Mouse (Mus musculus): ENCODE measurements around the gene Fzd9.
"Not testable (repeated sequence)": the region's sequence is repeated elsewhere in the genome, so short reads cannot be mapped to it uniquely, and the experiment has no call there.

Gene Fzd9

DNA sequence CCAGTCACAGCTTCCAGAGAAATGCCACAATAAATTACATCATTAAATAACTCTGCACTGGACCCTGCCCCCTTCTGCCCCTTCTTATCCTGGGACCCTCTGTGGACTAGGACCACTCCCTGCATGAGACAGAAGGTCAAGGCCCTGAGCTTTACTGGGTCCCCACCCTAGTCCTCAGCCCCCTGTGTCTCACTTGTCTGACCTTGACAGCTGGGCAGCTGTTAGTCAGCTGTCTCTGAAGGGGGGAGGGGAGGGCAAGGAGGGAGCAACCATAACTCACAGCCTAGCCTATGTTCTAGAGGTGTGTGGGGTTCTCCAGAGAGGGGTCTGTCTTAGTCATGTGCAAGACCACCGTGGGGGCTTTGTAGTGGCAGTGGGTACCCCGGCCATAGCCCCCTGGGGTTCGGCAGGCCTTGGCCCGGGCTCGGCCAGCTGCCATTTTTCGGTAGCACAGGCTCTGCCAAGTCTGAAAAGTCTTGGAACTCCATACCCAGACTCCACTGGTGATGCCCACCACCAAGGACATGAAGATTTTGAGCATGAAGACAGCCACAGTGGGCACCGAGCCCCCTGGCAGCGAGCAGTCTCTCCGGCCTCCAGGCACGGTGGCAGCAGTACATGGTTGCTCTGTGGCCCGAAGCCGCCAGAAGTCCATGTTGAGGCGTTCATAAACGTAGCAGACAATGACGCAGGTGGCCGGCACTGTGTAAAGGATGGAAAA is 1.9 kb downstream of the Fzd9 start:
- DNase-seq (ENCODE audit: low read depth, low spot score): no peak

DNA sequence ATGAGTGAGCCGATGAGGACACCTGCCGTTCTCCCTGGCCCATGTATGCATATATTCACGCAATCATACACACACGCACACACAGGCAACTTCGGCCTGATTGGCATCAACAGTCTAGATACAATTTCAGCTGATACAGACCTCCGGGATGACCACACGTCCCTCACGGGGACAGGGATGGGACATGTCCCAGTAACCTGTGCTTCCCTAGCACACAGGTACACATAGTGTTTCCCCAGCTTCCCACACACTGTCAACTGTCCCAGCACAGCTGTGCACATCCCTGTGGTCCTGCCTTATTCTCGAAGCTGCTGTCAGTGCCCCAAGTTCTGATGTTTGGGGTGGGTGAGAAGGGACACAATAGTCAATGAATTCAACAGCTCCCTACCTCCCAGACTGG is 3.7 kb downstream of the Fzd9 start:
- no peak for DNase-seq (ENCODE audit: low read depth, low spot score)

DNA sequence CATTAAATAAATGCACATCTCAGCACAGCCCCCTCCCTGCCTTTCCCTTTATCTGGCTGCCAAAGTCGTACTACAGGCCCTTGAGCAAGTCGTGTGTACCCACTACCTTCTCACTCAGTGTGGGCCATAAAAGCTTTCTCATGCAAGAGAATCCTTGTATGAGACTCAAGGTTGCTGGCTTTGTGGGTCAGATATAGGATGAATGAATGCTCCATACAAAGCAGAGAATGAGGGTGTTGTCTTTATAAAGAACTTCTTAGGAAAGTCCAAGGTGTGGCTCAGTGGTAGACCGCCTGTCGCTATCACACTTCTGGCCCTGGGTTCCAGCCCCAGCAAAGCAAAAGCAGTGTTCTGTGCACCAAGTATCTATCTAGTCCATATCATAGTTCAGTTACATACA is 4.5 kb downstream of the Fzd9 start:
- DNase-seq (ENCODE audit: low read depth, low spot score): no peak

DNA sequence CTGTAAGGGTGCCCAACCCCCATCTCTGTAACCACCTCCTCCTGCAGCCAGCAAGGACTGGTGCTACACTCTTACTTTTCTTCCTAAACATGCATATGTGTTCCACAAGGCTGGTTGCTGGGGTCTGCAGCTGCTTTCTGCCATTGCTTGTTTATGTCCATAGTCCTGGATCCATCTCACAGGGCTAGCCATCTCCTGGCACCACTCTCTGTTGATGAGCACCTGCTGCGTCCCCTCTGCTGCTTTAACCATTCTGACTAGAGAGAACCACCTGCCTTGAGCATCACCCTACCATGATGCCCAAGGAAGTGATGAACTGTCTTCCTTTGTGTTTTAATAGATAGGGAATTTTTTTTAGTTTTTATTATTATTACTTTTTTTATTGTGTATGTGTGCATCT is 7.9 kb downstream of the Fzd9 start:
- no peak for DNase-seq (ENCODE audit: low read depth, low spot score)

DNA sequence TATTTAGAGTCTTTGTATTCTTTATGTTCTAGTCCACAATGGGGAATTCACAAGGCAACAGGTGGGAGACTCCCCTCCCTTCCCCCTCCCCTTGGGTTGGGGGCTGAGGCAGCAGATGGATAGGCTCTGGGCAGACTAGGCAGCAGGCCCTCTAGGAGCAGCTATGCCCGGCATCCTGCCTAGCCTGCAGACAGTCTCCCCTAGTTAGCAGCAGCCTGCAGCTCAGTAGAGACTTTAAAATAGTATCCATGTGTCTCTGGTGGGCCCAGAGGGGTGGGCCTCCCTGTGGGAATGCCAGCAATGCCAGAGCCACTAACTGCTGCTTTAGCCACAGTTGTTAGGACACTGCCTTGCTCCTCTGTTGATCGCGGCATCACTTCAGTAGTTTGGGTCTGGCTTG is 8.4 kb downstream of the Fzd9 start:
- no peak for DNase-seq (ENCODE audit: low read depth, low spot score)

DNA sequence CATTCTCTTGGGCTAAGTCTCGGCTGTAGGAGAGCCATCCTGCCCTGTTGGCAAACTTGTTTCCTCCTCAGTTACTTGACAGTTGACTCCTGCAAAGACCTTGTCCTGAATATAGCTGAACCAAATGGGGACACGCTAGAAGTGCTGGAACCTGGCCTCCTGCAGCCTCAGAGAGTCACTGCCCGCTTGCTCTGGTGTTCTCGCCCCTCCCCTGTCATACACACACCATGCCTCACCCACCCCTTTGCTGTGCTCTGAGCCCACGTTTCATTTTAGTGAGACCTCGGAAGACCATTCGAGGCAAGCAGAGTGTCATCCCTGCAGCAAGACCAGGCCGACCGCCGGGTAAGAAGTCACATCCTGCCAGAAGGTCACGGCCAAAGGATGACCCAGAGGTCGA is 8.9 kb downstream of the Fzd9 start:
- DNase-seq (ENCODE audit: low read depth, low spot score): no peak

DNA sequence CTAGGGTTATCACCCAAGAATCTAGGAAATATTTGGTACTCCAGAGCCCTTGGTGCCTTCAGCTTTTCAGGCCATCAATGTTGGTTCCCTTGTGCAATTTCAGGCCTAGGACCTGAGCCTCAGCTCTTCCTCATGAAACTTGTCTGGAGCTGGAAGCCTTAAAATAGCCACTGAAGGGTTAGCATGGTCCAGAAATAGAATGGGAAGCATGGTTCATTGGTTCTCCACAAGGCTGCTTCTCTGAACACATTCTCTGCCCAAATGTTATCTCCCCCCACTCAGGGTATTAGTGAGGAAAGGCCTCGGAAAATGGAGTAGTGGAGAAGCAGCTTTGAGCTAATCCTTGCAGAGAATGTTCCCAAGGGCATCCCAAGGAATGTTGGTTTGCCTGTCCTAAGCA is 9.6 kb downstream of the Fzd9 start:
- no peak for DNase-seq (ENCODE audit: low read depth, low spot score)

DNA sequence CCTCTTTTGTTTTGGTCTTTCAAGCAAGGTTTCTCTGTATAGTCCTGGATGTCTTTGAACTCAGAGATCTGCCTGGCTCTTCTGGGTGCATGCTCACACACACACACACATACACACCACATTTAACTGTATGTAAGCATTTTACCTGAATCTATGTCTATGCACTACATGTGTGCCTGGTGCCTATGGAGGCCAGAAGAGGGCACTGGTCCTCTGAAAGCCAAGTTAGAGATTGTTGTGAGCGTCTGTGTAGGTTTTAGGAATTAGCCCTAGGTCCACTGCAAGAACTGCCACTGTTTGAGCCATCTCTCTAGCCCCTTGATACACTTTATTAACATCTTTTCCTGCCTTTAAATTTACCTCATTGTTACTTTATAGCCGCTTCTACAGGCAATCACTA is 12.2 kb downstream of the Fzd9 start:
- no peak for DNase-seq (ENCODE audit: low read depth, low spot score)

DNA sequence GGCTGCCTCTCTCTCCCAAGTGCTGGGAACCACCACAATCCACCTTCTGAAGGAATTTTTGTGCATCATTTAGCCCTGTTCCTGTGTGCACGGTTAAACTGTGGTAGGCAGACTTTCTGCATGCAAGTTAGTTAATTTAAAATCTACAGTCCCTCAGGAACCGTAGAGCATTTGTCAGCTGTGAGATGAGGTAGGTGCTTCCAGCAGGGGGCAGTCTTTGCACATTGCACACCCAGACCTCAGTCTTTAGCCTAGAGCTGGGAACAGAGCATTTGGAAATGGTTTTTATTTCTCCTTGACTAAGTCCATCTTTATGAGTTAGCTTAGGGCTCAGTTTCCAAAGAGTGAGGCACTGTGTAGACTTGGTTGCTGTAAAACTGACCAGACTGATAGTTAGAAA is 14.5 kb downstream of the Fzd9 start:
- peak; percentile 72 for DNase-seq (ENCODE audit: low read depth, low spot score)

DNA sequence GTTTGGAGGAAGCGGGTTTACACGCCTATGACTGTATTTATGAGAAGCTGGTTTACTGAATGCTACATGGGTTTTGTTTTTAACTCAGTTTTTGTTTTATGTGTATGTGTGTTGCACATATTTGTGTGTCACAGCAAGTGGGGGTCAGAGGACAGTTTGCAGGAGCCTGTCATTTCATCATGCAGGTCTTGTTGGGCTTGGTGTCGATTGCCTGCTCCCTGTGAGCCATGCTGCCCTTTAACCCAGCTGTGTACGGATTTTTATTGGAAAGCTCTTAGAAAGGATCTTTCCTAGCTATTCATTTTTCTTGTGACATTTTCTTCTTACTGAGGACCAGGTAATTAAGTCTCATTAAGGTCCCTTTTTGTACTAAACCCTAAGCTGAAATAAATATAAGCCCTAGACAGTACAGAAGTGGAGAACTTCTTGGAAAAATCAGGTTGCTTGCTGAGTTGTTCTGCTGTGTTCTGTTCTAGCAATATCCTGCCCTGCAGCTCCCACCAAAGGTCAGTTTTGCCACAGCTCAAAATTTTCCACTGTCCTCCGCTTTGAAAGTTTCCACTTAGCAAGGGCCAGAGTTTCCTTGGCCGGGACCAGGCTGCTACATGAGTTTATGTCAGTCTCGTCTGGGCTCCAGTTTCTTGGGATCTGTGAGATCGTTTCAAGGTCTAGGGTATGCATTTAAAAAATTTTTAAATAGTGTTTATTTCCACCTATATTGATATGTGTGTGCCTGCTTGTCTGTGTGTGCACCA is 17.7 kb downstream of the Fzd9 start:
- DNase-seq (ENCODE audit: low read depth, low spot score): no peak

DNA sequence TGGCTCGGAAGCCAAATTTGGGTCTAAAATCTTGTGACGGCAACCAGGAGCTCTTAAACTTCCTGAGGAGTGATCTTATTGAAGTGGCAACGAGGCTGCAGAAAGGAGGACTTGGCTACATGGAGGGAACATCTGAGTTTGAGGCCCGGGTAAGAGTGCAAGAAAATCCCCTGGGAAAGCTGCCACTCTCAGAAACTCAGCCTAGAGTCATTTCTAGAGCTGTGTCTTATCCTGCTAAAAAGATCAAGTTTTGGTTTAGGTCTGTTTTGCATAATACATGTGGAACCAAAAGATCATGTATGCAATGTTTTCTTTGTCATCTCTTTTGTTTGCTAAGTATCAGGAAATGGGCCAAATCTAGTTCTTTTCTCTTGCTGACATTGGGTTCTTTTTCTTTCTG is 20.8 kb downstream of the Fzd9 start:
- no peak for DNase-seq (ENCODE audit: low read depth, low spot score)

DNA sequence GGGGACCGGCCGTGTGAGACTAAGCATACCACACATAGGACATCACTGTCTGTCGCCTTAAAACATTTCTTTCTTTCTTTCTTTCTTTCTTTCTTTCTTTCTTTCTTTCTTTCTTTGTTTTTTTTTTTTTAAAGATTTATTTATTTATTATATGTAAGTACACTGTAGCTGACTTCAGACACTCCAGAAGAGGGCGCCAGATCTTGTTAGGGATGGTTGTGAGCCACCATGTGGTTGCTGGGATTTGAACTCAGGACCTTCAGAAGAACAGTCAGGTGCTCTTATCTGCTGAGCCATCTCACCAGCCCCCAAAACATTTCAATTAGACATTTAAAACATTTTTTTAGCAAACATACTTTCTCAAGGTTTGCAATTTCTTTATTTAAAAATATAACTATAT is 25.2 kb downstream of the Fzd9 start:
- not testable (repeated sequence) for DNase-seq (ENCODE audit: low read depth, low spot score)

DNA sequence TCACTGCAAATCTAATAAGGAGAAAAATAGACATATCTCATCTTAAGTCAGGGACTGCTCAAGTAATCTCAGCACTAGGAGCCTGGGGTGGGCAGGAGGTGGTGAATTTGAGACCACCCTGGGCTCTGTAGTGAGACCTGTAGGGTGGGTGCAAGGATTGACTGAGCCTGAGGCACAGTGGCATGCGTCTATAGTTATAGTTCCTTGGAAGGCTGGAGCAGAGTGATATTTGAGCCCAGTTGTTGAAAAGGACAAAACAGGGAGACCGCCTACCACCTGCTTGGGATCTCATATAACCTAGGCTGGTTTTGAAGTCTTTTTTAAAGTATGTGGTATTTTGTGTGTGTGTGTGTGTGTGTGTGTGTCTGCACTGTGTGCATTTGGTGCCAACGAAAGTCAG is 26.9 kb downstream of the Fzd9 start:
- DNase-seq (ENCODE audit: low read depth, low spot score): no peak

DNA sequence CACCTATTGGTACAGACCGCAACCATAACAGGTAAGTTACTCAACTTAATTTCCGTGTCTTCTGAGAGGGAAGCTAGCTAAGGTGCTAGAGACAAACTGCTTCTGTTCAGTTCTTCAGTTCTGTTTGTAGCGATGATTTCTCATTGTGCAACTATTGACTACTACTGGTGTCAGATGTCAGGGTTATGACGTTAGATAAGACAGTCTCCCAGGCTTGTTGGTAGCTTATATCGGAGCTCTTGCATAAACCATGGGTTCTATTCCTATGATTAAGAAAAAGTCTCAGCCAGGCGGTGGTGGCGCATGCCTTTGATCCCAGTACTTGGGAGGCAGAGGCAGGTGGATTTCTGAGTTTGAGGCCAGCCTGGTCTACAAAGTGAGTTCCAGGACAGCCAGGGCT is 29.0 kb downstream of the Fzd9 start:
- no peak for DNase-seq (ENCODE audit: low read depth, low spot score)

DNA sequence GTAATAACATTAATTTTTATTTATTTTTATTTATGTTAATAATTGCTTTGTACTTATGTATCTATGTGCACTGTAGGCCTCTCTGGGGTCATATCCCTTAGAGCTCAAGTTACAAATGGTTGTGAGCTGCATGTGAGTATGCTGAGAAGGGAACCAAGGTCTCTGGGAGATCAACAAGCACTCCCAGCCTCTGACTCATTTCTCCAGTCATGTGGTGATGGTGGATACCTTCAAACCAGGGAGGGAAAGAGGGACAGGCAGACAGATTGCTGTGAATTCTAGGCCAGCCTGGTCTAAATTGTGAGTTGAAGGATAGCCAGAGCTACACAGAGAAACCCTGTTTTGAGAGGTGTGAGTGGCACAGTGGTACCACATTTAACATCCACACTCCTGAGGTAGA is 30.1 kb downstream of the Fzd9 start:
- DNase-seq (ENCODE audit: low read depth, low spot score): no peak

DNA sequence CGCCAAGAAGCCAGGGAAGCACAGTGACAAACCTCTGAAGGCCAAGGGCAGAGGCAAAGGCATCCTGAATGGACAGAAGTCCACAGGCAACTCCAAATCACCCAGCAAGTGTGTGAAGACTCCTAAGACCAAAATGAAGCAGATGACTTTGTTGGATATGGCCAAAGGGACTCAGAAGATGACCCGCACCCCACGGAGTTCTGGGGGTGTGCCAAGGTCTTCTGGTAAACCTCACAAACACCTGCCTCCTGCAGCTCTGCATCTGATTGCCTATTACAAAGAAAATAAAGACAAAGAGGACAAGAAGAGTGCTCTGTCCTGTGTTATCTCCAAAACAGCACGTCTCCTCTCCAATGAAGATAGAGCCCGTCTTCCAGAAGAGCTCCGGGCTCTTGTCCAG is 34.2 kb downstream of the Fzd9 start:
- no peak for DNase-seq (ENCODE audit: low read depth, low spot score)

DNA sequence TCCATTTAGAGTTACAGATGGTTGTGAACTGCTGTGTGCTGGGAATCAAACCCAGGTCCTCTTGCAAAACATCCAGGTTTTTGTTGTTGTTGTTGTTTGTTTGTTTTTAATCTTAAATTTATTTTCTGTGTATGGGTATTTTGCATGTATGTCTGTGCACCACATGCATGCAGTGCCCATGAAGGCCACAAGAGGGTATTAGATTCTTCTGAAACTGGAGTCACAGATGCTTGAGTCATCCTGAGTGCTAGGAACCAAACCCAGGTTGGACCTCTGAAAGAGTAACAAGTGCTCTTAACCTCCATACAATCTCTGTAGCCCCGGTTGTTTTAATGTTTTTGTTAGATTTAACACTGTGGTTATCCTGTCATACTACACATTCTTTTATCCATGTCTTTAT is 42.8 kb downstream of the Fzd9 start:
- DNase-seq (ENCODE audit: low read depth, low spot score): peak; percentile 10

DNA sequence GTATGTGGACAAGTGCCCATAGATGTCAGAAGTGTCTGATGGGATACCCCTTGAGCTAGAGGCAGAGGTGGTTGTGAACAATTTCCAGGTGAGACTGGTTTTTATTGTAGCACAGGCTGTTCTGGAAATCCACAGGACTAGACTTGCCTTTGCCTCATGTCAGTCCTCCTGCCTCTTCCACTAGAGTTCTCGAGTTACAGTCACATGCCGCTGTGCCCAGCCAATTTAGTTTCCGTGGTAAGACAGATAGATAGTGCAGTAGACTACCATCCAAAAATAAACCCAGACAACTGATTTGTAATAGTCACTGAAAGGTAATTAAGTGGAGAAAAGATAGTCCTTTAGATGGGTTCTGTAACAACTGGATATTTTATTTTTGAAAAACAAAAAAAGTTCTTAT is 48.3 kb downstream of the Fzd9 start:
- no peak for DNase-seq (ENCODE audit: low read depth, low spot score)

All from mesoderm, embryonic 11.5 days (tissue).